Mouse (Mus musculus) cerebellum, adult (tissue): ENCODE data around the gene Fam173a.
A peak's percentile ranks its signal among the peaks of the same experiment; 100 is the strongest.

Experiments used
- ATAC-seq: cut with Nextera tagmentation; 2 replicates; pipeline ENCODE4 v1.9.2; 2017; ENCODE audit warnings: mild to moderate bottlenecking, moderate library complexity, mixed read lengths; ENCODE audit not compliant: insufficient number of reproducible peaks, low FRiP score, low TSS enrichment

Gene Fam173a

GRCm38 (mm10) chr17:25802825-25803517 is 10.3 kb upstream of the Fam173a start:
- ATAC-seq: no peak

GRCm38 (mm10) chr17:25801029-25801428 is 8.3 kb upstream of the Fam173a start:
- peak; percentile 49; the same call in 1 of the 2 replicates for ATAC-seq

- ATAC-seq: no peak
Measured at GRCm38 (mm10) chr17:25796951-25797369, 4.3 kb upstream of the Fam173a start, which contains the start of gene Metrn. TSS of gene Metrn (minus strand) at chr17:25797136.

- ATAC-seq: no peak
Measured at GRCm38 (mm10) chr17:25796211-25796771, 3.6 kb upstream of the Fam173a start.

- ATAC-seq: no peak
Measured at GRCm38 (mm10) chr17:25795609-25796092, 3.0 kb upstream of the Fam173a start, which contains the start of gene AC134908.4. TSS of gene AC134908.4 (minus strand) at chr17:25795659.

- ATAC-seq: no peak
Measured at GRCm38 (mm10) chr17:25794998-25795397, 2.3 kb upstream of the Fam173a start.

- no peak for ATAC-seq
Measured at GRCm38 (mm10) chr17:25794197-25794596, 1.5 kb upstream of the Fam173a start.

- peak; percentile 12; the same call in 1 of the 2 replicates for ATAC-seq
Measured at GRCm38 (mm10) chr17:25791843-25792527, 716 bp downstream of the Fam173a start.

GRCm38 (mm10) chr17:25791320-25791842 is 1.3 kb downstream of the Fam173a start:
- ATAC-seq: no peak

GRCm38 (mm10) chr17:25786781-25787504 is 5.8 kb downstream of the Fam173a start:
- no peak for ATAC-seq

- ATAC-seq: no peak
Measured at GRCm38 (mm10) chr17:25786280-25786679, 6.4 kb downstream of the Fam173a start, which contains the start of gene Ccdc78. TSS of gene Ccdc78 (plus strand) at chr17:25786580.

GRCm38 (mm10) chr17:25785281-25785745 is 7.4 kb downstream of the Fam173a start, which contains the start of gene Haghl:
TSS of gene Haghl (minus strand) at chr17:25785673.
- ATAC-seq: peak; percentile 76; the same call in 1 of the 2 replicates

- no peak for ATAC-seq
Measured at GRCm38 (mm10) chr17:25783861-25784574, 8.7 kb downstream of the Fam173a start.

- ATAC-seq: no peak
Measured at GRCm38 (mm10) chr17:25783086-25783485, 9.6 kb downstream of the Fam173a start.

GRCm38 (mm10) chr17:25781339-25781738 is 11.4 kb downstream of the Fam173a start:
- no peak for ATAC-seq

GRCm38 (mm10) chr17:25777948-25778347 is 14.8 kb downstream of the Fam173a start:
- no peak for ATAC-seq

GRCm38 (mm10) chr17:25775318-25776062 is 17.2 kb downstream of the Fam173a start:
- ATAC-seq: no peak

GRCm38 (mm10) chr17:25773549-25774120 is 19.1 kb downstream of the Fam173a start, which contains the start of gene Narfl:
TSS of gene Narfl (plus strand) at chr17:25773776.
- ATAC-seq: peak; percentile 89; the same call in 1 of the 2 replicates
